Mouse (Mus musculus): ENCODE measurements around the gene Fras1. TPM values are rescaled to one million over a fixed set of nuclear protein-coding genes. Genes with fewer than 3 reads are reported as not detected.

The Fras1 gene
- total RNA-seq, 2 experiments from 2014 or later: 6.5 to 6.8 TPM

DNA sequence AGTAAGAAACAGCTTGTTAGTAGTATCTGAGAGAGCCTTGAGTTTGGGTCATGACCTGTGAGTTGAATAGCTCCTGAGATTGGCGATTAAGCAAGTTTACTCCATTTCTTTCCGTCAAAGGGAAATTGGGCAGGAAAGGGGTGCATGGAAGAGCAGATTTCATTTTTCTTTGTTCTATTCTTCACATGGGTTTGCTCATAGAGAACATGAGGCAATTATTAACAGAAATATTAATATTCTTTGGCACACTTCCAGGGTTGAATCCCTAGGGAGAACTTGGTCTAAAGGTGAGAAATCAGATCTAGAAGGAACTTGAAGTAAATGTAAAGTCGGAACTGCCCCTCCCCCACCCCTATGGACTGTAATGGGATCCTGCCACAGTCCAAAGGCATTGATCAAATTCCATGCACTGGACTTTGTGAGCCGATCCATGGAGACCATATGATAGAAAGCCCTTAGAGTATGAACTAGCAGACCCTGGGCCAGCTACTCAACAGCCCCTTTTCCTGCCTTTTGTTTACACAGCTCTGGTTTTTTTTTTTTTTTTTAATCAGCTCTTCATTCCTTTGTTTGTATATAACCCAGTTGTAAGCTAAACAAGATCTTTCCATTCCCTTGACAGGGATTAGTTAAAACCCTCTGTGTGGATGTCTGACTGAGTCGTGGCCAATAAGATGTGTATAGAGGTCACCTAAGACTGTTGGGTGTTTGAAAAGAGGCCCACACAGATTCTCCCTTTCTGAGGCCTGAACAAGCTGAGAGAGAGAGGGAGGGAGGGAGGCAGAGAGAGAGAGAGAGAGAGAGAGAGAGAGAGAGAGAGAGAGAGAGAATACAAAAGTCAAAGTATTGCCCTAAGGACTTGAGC, 22.3 kb downstream of the Fras1 start:
- intact Hi-C loops (cut with DNase I): no loop called here
- DNase-seq: no peak

DNA sequence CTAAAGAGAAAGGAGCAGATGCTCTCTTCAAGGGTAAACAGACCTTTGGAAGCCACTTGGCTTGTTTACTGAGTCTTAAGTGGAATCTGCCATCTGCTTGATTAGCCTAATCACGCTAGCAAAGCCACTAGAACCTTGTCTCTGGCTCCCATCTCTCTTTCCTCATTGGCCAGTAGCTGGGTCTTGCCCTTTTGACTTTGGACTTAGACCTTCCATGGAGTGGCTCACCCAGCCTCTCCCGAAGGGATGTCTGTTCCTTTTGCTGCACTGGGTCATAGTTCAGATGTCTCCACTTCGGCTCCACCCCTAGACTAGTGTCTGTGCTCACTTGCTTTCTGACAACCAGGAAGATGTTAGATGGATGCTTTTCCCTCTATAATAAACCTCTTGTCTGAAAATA, 28.8 kb downstream of the Fras1 start:
- intact Hi-C loops (cut with DNase I): no loop called here
- no peak for DNase-seq

DNA sequence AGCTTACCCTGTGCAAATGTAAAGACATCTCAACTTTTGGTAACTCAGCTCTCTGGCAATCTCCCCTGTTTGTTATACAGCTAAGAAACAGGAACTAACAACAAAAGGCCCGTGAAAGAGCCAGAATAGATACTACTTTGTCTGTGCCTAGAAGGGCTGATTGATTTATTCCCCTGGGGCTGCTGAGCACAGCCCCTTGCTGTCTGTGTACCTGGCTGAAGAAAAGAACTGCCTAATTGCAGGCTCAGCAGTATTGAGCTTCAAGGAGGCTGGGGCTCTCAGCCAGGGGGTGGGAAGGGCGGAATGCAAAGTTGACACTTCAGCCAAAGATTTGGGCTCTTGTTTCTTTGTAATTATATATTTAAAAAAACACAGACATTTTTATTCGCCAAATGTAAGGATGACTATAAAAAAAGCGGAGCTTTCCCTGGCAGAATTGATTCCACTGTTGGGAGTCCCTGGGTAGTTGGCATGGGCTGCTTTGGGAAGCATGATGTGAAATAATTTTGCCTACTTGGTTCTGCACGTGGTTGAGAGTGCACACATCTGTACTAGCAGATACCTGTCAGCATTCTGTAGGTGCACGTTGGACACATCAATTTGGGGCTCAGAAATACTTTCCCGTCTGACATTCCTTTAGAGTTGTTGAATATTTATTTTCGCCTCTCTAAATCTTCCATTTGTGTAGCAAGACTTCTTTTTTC, 31.5 kb downstream of the Fras1 start:
- intact Hi-C loops (cut with DNase I): no loop called here
- no peak for DNase-seq

GRCm38 (mm10) chr5:96408291-96408690, 34.5 kb downstream of the Fras1 start:
- DNase-seq: no peak
- intact Hi-C loops (cut with DNase I): no loop called here

GRCm38 (mm10) chr5:96412754-96413394, 39.1 kb downstream of the Fras1 start:
- intact Hi-C loops (cut with DNase I): no loop called here
- DNase-seq: no peak

- intact Hi-C loops (cut with DNase I): no loop called here
- no peak for DNase-seq
Measured at GRCm38 (mm10) chr5:96417121-96417520, 43.4 kb downstream of the Fras1 start.

DNA sequence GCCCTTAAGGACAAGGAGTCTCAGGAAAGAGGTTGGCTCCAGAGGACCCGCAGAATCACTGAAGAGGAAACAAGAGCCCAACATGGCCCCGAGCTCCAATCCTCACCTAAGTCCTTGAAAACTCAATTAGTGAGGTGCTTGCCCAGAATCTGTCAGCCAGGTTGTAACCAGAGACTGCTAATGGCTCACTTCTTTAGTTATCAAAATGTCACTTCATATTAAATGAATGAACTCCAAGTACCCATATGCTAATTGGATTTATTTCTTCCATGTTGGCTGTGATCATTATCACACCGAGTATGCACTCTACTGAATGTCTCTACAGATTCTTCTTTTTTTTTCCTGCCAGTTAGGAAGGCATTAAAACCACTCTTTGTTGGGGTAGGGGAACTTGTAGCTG, 47.8 kb downstream of the Fras1 start:
- intact Hi-C loops (cut with DNase I): no loop called here
- DNase-seq: no peak

DNA sequence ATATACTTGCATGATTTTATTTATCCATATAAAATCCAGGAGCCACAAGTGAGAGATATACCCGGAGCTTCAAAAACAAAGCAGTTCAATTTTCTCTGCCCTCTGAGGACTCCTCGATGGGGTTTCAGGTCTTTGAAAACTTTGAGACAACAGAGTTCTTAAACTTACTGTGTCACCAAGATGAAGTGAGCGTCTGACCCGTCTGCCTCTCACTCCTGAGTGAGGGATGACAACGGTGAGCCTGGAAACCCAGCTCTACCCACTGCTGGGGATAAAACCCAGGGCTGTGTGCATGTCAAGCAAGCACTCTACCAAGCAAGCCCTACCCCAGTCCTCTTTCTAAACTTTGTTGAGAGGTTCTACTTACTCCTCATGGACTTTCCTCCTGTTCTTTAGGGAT, 49.0 kb downstream of the Fras1 start:
- intact Hi-C loops (cut with DNase I): no loop called here
- no peak for DNase-seq

DNA sequence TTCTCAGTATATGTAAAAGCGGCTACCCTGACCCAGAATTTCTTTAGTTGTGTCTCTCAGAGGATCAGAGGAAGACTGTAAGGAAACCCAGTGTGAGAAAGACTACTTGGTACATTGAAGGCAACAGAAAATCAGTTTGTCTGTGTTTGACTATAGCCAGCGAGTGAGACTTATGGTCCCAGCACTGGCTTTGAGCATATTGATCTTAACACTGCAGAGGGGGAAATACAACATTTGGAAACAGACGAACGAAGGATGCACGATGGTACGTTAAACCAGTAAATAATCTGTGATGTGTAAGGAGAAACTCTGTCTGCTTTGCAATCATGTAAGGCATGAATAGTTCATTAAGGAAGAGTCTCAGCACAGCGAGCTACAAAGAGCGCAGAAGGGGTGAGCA, 51.6 kb downstream of the Fras1 start:
- no peak for DNase-seq
- intact Hi-C loops (cut with DNase I): no loop called here

GRCm38 (mm10) chr5:96429532-96430141, 55.9 kb downstream of the Fras1 start:
- no peak for DNase-seq
- intact Hi-C loops (cut with DNase I): no loop called here

- intact Hi-C loops (cut with DNase I): no loop called here
- no peak for DNase-seq
Measured at GRCm38 (mm10) chr5:96437870-96438269, 64.1 kb downstream of the Fras1 start.

GRCm38 (mm10) chr5:96439811-96440210, 66.1 kb downstream of the Fras1 start:
- intact Hi-C loops (cut with DNase I): no loop called here
- DNase-seq: no peak

DNA sequence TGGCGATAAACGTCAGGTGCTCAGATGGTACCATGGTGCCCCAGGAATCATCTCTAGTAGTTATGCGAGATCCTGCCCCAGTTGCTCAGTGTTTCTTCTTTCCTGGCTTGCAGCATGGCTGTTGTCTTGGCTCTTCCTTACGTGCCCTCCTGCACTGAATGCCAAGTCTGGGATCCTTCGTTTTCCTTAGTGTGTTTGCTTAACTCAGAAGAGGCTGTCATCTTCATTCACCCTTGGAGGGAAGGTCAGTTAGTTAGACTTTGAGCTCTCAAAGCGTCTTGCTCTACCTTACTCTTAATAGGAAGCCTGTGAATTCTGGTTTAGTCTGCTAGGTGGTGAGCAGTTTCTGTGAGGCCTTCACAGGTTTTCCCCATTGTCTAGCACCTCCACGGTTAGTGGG, 73.7 kb downstream of the Fras1 start:
- intact Hi-C loops (cut with DNase I): no loop called here
- DNase-seq: no peak

DNA sequence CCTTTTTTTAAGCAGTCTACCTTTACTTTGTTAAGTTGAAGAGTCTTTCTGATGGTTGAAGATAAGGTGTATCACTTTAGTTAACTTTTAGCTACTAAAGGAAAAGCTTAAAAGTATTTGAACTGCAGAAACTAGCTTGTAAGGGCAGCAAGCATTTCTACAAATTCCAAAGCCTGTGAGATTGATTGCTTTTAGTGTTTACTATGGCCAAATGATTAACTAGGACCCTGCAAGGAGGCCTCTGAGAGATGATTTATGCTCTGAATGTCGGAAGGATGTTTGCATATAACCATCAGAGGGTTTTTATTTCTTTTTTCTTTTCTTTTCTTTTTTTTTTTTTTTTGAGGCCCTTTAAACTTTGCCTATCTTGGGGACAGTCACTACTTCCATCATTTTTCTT, 78.3 kb downstream of the Fras1 start:
- no peak for DNase-seq
- intact Hi-C loops (cut with DNase I): no loop called here

DNA sequence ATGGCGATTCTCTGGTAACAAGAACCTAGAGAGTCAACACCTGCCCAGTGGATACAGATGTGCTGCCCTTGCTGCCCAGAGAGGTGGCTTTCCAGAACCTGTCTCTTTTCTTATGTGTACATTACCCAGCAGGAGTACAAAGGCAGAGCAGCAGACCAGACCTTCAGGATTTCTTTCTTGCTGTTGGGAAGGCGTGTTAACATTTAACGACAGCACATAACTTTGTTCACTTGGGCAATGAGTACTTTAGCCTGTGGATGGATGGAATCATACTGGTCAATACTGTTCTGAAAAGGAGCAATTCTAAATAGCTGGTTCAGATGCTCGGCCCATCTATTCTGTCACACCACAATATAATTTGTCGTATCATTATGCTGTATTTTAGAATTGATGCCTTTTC, 79.6 kb downstream of the Fras1 start:
- no peak for DNase-seq
- intact Hi-C loops (cut with DNase I): no loop called here

GRCm38 (mm10) chr5:96454422-96454821, 80.7 kb downstream of the Fras1 start:
- intact Hi-C loops (cut with DNase I): no loop called here
- DNase-seq: no peak

DNA sequence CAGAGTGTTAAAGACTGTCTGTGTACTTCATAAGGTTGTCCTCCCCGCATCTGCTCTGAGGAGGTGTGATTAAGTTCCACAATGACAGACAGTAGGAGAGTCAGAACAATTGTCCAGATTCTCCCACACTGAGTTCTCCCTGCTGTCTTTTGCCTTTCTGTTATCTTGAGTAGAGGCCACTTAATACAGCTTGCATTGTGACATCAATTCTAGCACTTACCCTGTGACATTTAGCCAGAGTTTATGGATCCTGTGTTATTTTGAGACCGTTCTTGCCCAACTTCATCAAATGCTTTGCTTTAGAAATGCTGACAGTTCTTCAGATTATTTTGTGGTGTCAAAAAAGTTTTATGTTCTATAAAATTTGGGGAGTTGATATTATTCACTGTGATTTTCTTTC, 81.5 kb downstream of the Fras1 start:
- DNase-seq: no peak
- intact Hi-C loops (cut with DNase I): no loop called here

DNA sequence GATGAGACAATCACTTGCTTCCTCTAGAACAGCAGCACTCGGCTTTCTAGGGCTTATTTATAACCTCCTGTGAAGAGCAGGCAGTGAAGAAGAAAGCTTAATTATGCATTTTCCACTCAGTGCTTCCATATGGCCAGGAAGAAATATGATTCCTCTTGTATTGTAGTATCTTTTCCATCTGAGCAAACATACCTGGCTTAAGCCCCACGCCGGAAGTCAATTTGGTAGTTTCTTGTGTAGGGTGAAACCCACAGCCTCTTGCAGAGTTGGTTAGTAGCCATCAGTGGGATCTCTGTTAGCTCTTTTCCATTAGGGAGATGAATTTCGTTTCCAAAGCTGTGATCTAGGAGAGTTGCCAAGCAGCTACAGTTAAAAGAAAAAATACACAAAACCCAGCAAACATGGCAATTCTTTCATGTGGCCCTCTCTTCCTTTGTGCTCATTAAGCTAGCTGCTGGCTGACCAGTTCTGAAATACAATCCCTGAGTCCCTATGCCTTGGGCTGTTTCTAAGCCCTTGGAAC, 83.7 kb downstream of the Fras1 start:
- no peak for DNase-seq
- intact Hi-C loops (cut with DNase I): no loop called here

DNA sequence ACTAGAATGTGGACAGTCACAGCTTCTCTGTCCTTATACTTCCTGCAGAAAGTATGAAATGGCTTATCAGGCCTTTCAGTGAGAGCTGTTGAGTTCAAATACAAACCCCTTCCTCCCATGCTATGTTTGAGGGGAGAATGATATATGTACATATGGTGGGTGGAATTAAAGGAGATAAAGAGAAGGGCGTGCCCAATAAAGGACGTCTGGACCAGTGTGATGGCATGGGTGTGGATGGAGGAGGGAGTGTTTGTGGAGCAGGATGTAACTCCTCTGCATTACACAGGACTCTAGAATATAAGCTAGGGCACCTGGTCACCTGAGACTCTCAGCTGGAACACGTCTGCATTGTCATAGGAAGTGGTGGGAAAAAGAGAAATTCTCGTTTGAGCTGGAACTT, 85.8 kb downstream of the Fras1 start:
- DNase-seq: no peak
- intact Hi-C loops (cut with DNase I): no loop called here

GRCm38 (mm10) chr5:96462197-96462596, 88.4 kb downstream of the Fras1 start:
- intact Hi-C loops (cut with DNase I): no loop called here
- DNase-seq: no peak

DNA sequence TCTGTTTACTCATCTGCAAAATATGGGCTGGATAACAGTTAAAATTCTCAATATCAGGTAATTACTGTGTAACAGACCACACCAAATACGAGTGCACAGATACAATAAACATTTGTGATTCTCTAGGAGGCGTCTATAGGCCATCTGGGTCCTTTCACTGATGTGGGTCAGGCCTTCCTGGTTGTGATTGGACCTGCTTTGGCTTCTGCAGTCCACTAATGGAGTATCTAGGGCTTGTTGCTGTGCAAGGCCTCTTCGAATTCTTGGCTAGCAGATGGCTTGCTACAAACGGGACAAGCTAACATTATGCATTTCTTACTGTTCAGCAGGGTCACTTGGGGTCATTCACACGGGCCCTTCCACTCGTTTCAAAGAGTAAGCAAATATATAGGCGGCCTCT, 92.7 kb downstream of the Fras1 start:
- DNase-seq: no peak
- intact Hi-C loops (cut with DNase I): no loop called here

Data from heart, postnatal 10 days (tissue).